Mouse (Mus musculus): ENCODE measurements around the gene Ankle2. TPM values are rescaled to one million over a fixed set of nuclear protein-coding genes. Genes with fewer than 3 reads are reported as not detected.
A peak's percentile ranks its signal among the peaks of the same experiment; 100 is the strongest.

The Ankle2 gene
- polyA plus RNA-seq, 1 experiment from 2014 or later = 28.6 TPM

DNA sequence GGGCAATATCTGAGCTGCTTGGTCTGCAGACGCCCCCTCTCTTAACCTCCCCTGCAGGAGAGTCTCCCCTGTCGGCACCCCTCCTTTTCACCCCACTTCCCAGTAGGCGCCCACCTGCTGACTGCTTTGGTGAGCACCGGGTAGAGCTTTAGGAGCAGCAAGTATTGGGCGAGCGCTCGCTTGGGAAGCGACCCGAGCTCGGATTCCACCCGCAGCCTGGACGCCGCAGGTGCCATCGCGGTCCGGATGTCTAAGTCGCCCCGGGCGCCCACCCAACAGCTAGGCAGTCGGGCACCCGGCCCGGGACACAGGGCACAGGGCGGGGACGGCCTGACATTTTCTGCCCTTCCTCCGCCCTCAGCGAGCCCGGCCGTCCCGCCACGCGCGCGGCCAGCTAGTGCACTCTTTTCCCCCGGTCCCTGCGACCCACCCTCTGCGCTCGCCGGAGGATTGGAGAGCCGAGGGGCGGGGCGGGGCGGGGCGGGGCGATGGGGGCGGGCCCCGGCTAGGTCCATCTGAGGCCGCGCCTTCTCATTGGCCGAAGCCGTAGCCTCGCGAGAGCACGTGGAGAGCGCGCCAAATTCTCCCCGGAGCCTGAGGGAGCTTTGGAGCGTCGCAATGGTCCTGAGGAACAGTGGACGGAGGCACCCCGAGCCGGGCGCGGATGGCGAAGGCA lies 55.1 kb downstream of the Ankle2 start, which contains the start of the genes Pxmp2 and Pole:
Pxmp2 (minus strand) TSS at position 417 of the 676 bp plus-strand sequence.
Pole (plus strand) TSS at position 537 of the 676 bp plus-strand sequence.
- ATAC-seq (replicated peaks) = peak; percentile 98
- peaks cover 19% of the 10 kb centered on the region for H3K4me1 ChIP-seq
- 0% methylated on average over 64 of the region's 64 CpGs for WGBS
- H3K9ac ChIP-seq (replicated peaks) = peak within 1 kb of the TSS; percentile 73
- 0 out of 2 replicates have a peak, but pooled peaks cover 5% of the 10 kb centered on the region for H3K27me3 ChIP-seq
- 0 out of 2 replicates have a peak within 1 kb of the TSS, but pooled peaks have one; percentile 27 for H3K27ac ChIP-seq (replicated peaks)
- H3K4me3 ChIP-seq = peak within 1 kb of the TSS; percentile 85
- H3K36me3 ChIP-seq = peaks cover 2% of the 10 kb centered on the region; the same call in 1 of the 2 replicates
- peak within 1 kb of the TSS; percentile 84 for H3K4me2 ChIP-seq (replicated peaks)
- H3K9me3 ChIP-seq = no peaks in the 10 kb centered on the region

DNA sequence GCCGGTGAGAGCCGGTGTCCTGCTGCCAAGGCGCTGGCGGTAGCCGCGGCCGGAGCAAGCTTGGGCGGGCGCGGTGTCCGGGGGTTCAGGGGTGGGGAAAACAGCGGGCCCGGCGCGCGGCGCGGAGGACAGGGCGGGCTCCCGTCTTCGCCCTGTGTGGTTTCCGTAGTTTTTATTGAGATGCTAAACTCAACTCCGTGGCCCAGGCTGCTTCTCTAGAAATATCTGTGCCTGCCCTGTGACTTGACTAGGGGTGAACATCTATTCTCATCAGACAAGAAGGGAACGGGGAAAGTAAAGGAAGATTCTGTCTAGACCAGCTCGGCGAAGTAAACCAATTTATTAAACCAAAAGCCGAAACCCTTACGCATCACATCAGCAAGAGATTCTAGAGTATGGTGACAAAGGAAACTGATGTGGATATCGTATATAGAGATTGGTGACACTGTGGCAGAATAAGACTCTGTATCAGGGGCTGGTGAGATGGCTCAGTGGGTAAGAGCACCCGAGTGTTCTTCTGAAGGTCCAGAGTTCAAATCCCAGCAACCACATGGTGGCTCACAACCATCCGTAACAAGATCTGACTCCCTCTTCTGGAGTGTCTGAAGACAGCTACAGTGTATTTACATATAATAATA lies 55.8 kb downstream of the Ankle2 start:
- H3K27me3 ChIP-seq = 0 out of 2 replicates have a peak, but pooled peaks cover 5% of the 10 kb centered on the region
- H3K4me3 ChIP-seq = peak overlapping the region; percentile 85
- H3K4me1 ChIP-seq = peaks cover 19% of the 10 kb centered on the region
- peak; percentile 74; the same call in 1 of the 2 replicates for ATAC-seq (replicated peaks)
- 2% methylated on average over 31 of the region's 31 CpGs for WGBS
- H3K9ac ChIP-seq (replicated peaks) = peak overlapping the region; percentile 73
- 0 out of 2 replicates have a peak overlapping the region, but pooled peaks have one; percentile 27 for H3K27ac ChIP-seq (replicated peaks)
- peak overlapping the region; percentile 84 for H3K4me2 ChIP-seq (replicated peaks)
- H3K36me3 ChIP-seq = peaks cover 5% of the 10 kb centered on the region; the same call in 1 of the 2 replicates
- H3K9me3 ChIP-seq = no peaks in the 10 kb centered on the region

DNA sequence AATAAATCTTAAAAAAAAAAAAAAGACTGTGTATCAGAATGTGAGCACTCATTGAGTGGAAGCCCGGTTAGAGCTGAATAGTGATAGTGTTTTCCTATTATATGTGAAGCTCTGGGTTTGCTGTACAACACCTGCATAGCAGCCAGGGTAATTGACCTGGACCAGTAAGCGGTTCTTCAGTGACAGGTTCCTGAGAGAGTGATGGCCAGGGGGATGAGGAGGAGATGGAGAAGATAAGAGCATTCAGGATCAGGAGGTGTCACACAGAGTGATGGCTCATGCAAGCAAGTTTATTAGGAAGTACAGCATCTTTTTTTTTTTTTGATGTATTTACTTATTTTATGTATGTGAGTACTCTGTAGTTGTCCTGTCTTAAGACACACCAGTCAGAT lies 56.3 kb downstream of the Ankle2 start:
- H3K9ac ChIP-seq (replicated peaks) = no peak overlapping the region

DNA sequence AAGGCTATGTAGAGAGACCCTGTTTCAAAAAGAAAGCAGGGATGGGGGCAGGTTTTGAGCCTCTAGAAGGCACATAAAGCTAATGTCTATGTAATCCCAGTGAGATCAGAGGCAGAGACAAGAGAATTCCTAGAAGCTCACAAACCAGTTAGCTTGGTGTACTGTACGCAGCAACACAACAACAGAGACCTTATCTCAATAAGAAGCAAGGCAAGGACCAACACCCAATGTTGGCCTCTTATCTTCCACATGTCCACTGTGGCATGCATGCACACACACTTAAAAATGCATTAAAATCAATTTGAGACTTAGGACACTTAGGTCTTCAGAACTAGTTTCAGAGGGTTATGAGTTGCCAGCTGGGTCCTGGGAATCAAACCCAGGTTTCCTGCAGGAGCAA lies 60.8 kb downstream of the Ankle2 start:
- no peaks in the 10 kb centered on the region for H3K27me3 ChIP-seq
- peaks cover 8% of the 10 kb centered on the region for H3K4me1 ChIP-seq
- peaks cover 17% of the 10 kb centered on the region; the same call in 1 of the 2 replicates for H3K36me3 ChIP-seq
- no peaks in the 10 kb centered on the region for H3K9me3 ChIP-seq
- 98% methylated on average over 1 of the region's 1 CpGs for WGBS
- no peak overlapping the region for H3K9ac ChIP-seq (replicated peaks)
- ATAC-seq (replicated peaks) = no peak
- H3K4me3 ChIP-seq = no peak overlapping the region
- no peak overlapping the region for H3K27ac ChIP-seq (replicated peaks)
- no peak overlapping the region for H3K4me2 ChIP-seq (replicated peaks)

More for the DNA sequence above, 56.3 kb downstream of the Ankle2 start:
- no peak overlapping the region for H3K27ac ChIP-seq (replicated peaks)
- no peaks in the 10 kb centered on the region for H3K9me3 ChIP-seq
- peak overlapping the region; percentile 84 for H3K4me2 ChIP-seq (replicated peaks)
- H3K36me3 ChIP-seq = peaks cover 5% of the 10 kb centered on the region; the same call in 1 of the 2 replicates
- H3K27me3 ChIP-seq = 0 out of 2 replicates have a peak, but pooled peaks cover 5% of the 10 kb centered on the region
- peaks cover 19% of the 10 kb centered on the region for H3K4me1 ChIP-seq
- no peak for ATAC-seq (replicated peaks)
- peak overlapping the region; percentile 85 for H3K4me3 ChIP-seq
- WGBS = 62% methylated on average over 2 of the region's 2 CpGs

DNA sequence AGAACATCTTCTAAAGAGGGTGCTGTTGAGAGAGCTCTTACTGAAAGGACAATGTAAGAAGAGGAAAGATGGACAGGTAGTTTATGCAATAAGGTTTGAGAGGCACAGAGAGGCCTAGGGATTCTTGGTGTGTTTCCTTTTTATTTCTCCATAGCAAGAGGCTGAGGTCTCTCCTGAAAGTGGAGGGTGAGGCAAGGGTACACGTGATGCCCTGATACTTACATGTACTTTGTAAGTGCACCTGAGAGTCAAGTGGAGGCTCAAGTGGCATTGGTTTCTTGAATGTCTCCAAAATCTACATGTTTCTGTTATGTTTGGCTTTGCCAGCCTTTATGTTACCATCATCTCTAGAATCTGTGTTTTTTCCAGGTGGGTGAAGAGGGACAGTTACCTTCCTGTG lies 65.8 kb downstream of the Ankle2 start:
- H3K36me3 ChIP-seq = peaks cover 41% of the 10 kb centered on the region
- H3K4me1 ChIP-seq = no peaks in the 10 kb centered on the region
- no peak overlapping the region for H3K9ac ChIP-seq (replicated peaks)
- no peaks in the 10 kb centered on the region for H3K27me3 ChIP-seq
- no peak overlapping the region for H3K27ac ChIP-seq (replicated peaks)
- H3K4me3 ChIP-seq = no peak overlapping the region
- no peak overlapping the region for H3K4me2 ChIP-seq (replicated peaks)
- ATAC-seq (replicated peaks) = no peak
- no peaks in the 10 kb centered on the region for H3K9me3 ChIP-seq
- 91% methylated on average over 1 of the region's 1 CpGs for WGBS

- H3K27me3 ChIP-seq = no peaks in the 10 kb centered on the region
- no peak overlapping the region for H3K4me3 ChIP-seq
- H3K9me3 ChIP-seq = no peaks in the 10 kb centered on the region
- peaks cover 33% of the 10 kb centered on the region for H3K36me3 ChIP-seq
- WGBS = 88% methylated on average over 2 of the region's 2 CpGs
- ATAC-seq (replicated peaks) = no peak
- H3K9ac ChIP-seq (replicated peaks) = no peak overlapping the region
- no peaks in the 10 kb centered on the region for H3K4me1 ChIP-seq
- no peak overlapping the region for H3K4me2 ChIP-seq (replicated peaks)
- no peak overlapping the region for H3K27ac ChIP-seq (replicated peaks)
These were observed 69.8 kb downstream of the Ankle2 start for GRCm38 (mm10) chr5:110300591-110300990.

Other genes with a start within 250 kb of the Ankle2 start
- 27.7 and 30.3 TPM in 2 replicates for gene Zfp932, start 234.5 kb upstream of the Ankle2 start, polyA plus RNA-seq (2015; fragmentation: Nextera tagmentation; extraction: Ambion mirVana)
- 4.6 and 8.8 TPM in 2 replicates for gene Gm17655, start 158.5 kb upstream of the Ankle2 start, polyA plus RNA-seq (2015; fragmentation: Nextera tagmentation; extraction: Ambion mirVana)
- gene Gm35315, start 136.6 kb upstream of the Ankle2 start, polyA plus RNA-seq (2015; fragmentation: Nextera tagmentation; extraction: Ambion mirVana) = 0.70 and 1.0 TPM in 2 replicates
- gene Plcxd1, start 131.0 kb upstream of the Ankle2 start, polyA plus RNA-seq (2015; fragmentation: Nextera tagmentation; extraction: Ambion mirVana) = 2.6 and 2.8 TPM in 2 replicates
- gene Gtpbp6, start 122.8 kb upstream of the Ankle2 start, polyA plus RNA-seq (2015; fragmentation: Nextera tagmentation; extraction: Ambion mirVana) = 66.3 and 67.9 TPM in 2 replicates
- gene Zfp605, start 120.9 kb upstream of the Ankle2 start, polyA plus RNA-seq (2015; fragmentation: Nextera tagmentation; extraction: Ambion mirVana) = 17.3 and 17.9 TPM in 2 replicates
- 85.2 and 86.9 TPM in 2 replicates for gene Chfr, start 95.2 kb upstream of the Ankle2 start, polyA plus RNA-seq (2015; fragmentation: Nextera tagmentation; extraction: Ambion mirVana)
- 21.6 and 21.7 TPM in 2 replicates for gene Golga3, start 54.3 kb upstream of the Ankle2 start, polyA plus RNA-seq (2015; fragmentation: Nextera tagmentation; extraction: Ambion mirVana)
- 105 and 107 TPM in 2 replicates for gene Pgam5, start 38.9 kb downstream of the Ankle2 start, polyA plus RNA-seq (2015; fragmentation: Nextera tagmentation; extraction: Ambion mirVana)
- gene Pxmp2, start 55.2 kb downstream of the Ankle2 start, polyA plus RNA-seq (2015; fragmentation: Nextera tagmentation; extraction: Ambion mirVana) = 6.3 and 8.4 TPM in 2 replicates
- 14.3 and 16.3 TPM in 2 replicates for gene Pole, start 55.3 kb downstream of the Ankle2 start, polyA plus RNA-seq (2015; fragmentation: Nextera tagmentation; extraction: Ambion mirVana)
- gene P2rx2, start 112.2 kb downstream of the Ankle2 start, polyA plus RNA-seq (2015; fragmentation: Nextera tagmentation; extraction: Ambion mirVana) = 5.7 and 6.8 TPM in 2 replicates
- not detected in 2 replicates for gene Lrcol1, start 113.7 kb downstream of the Ankle2 start, polyA plus RNA-seq (2015; fragmentation: Nextera tagmentation; extraction: Ambion mirVana)
- gene Fbrsl1, start 217.5 kb downstream of the Ankle2 start, polyA plus RNA-seq (2015; fragmentation: Nextera tagmentation; extraction: Ambion mirVana) = 26.4 and 30.8 TPM in 2 replicates